ENCODE assay signal across 10 mouse cellular contexts in genomic region chr12:105967806-105968205, GRCm38 (mm10). TPM values are rescaled to one million over a fixed set of nuclear protein-coding genes. Genes with fewer than 3 reads are reported as not detected.
DNase-seq lines count a peak whose midpoint lies in the region; ATAC-seq lines count a peak whose summit lies in the region.
"Had no signal": no experiment of that assay in that cellular context is flagged by ENCODE, and none has a peak within 500 bp of the region (broad histone marks: within the 10 kb centered on the region; RNA-seq: fewer than 3 reads in every experiment).

No protein-coding gene starts in this region.

- DNase-seq in kidney, postnatal 25 days, result no peak
- no peak for DNase-seq in embryonic facial prominence, embryonic 14.5 days (ENCODE audit: low spot score)
- DNase-seq in limb, embryonic 10.5 days (ENCODE audit: low spot score), result no peak
- DNase-seq in neural tube, embryonic 10.5 days (ENCODE audit: extremely low spot score, low spot score), result peak; percentile 37
- DNase-seq in Muller cell, postnatal 12 days (ENCODE audit: inconsistent ontology term), result no peak
- DNase-seq in left cerebral cortex, adult 18-20 months (ENCODE audit: low spot score in 2 of 2), result no peak
- DNase-seq: kidney, adult 8-10 months had no signal

- 11% methylated on average over 18 of the region's 18 CpGs for WGBS in kidney, embryonic 16.5 days
- 6% methylated on average over 18 of the region's 18 CpGs for WGBS in embryonic facial prominence, embryonic 14.5 days
- 11% methylated on average over 18 of the region's 18 CpGs for WGBS in limb, embryonic 10.5 days

- H3K4me2 ChIP-seq in kidney, embryonic 16.5 days (replicated peaks; ENCODE audit: low read depth, low read length), result peak overlapping the region; percentile 46
- H3K4me2 ChIP-seq in embryonic facial prominence, embryonic 14.5 days (ENCODE audit: low read depth, low read length), result peak overlapping the region; percentile 53

- no peak; the same call in 1 of the 2 replicates for ATAC-seq in kidney, embryonic 16.5 days (ENCODE audit: low FRiP score, low TSS enrichment)
- ATAC-seq in embryonic facial prominence, embryonic 14.5 days (ENCODE audit: low read depth), result no peak
- no peak for ATAC-seq in frontal cortex, adult (ENCODE audit: low TSS enrichment)

- H3K4me3 ChIP-seq in kidney, embryonic 16.5 days (ENCODE audit: low read length), result peak overlapping the region; percentile 32
- H3K4me3 ChIP-seq in embryonic facial prominence, embryonic 14.5 days (ENCODE audit: low read depth, low read length), result peak overlapping the region; percentile 23
- peak overlapping the region; percentile 20; the same call in 1 of the 2 replicates for H3K4me3 ChIP-seq in limb, embryonic 10.5 days

- no peak overlapping the region for H3K27ac ChIP-seq in kidney, embryonic 16.5 days (ENCODE audit: low read length)
- no peak overlapping the region for H3K27ac ChIP-seq in embryonic facial prominence, embryonic 14.5 days (replicated peaks; ENCODE audit: low read depth, low read length)
- H3K27ac ChIP-seq in limb, embryonic 10.5 days, result no peak overlapping the region

- H3K36me3 ChIP-seq in kidney, embryonic 16.5 days (ENCODE audit: insufficient read depth, low read length), result no peaks in the 10 kb centered on the region
- H3K36me3 ChIP-seq in embryonic facial prominence, embryonic 14.5 days (ENCODE audit: control insufficient read depth, insufficient read depth, low read length), result no peaks in the 10 kb centered on the region
- no peaks in the 10 kb centered on the region for H3K36me3 ChIP-seq in limb, embryonic 10.5 days
- H3K36me3 ChIP-seq: G1E had no signal

- H3K9ac ChIP-seq in kidney, embryonic 16.5 days (replicated peaks; ENCODE audit: low read length), result peak overlapping the region; percentile 36
- H3K9ac ChIP-seq in embryonic facial prominence, embryonic 14.5 days (ENCODE audit: low read depth, low read length), result peak overlapping the region; percentile 47; the same call in 1 of the 2 replicates

- H3K9me3 ChIP-seq in kidney, embryonic 16.5 days (ENCODE audit: low read length), result no peaks in the 10 kb centered on the region
- no peaks in the 10 kb centered on the region for H3K9me3 ChIP-seq in embryonic facial prominence, embryonic 14.5 days (ENCODE audit: control insufficient read depth, low read length)
- no peaks in the 10 kb centered on the region for H3K9me3 ChIP-seq in limb, embryonic 10.5 days (replicated peaks)

- H3K4me1 ChIP-seq in kidney, embryonic 16.5 days (ENCODE audit: insufficient read depth, low read length), result peaks cover 7% of the 10 kb centered on the region; the same call in 1 of the 2 replicates
- H3K4me1 ChIP-seq in embryonic facial prominence, embryonic 14.5 days (ENCODE audit: control insufficient read depth, insufficient read depth, low read length), result peaks cover 10% of the 10 kb centered on the region; the same call in 1 of the 2 replicates
- H3K4me1 ChIP-seq in limb, embryonic 10.5 days, result peaks cover 19% of the 10 kb centered on the region

- no peaks in the 10 kb centered on the region; the same call in 1 of the 2 replicates for H3K27me3 ChIP-seq in kidney, embryonic 16.5 days (ENCODE audit: insufficient read depth, low read length)
- H3K27me3 ChIP-seq in embryonic facial prominence, embryonic 14.5 days (replicated peaks; ENCODE audit: control insufficient read depth, insufficient read depth, low read length), result no peaks in the 10 kb centered on the region
- H3K27me3 ChIP-seq in limb, embryonic 10.5 days (ENCODE audit: low read depth, poor library complexity, severe bottlenecking), result peaks cover 54% of the 10 kb centered on the region

RNA-seq across cellular contexts. Expression of gene Vrk1, which starts 42.2 kb away (rescaled TPM):
- polyA plus RNA-seq in kidney, embryonic 16.5 days (2015; fragmentation: Nextera tagmentation; extraction: Ambion mirVana), result 67.2 and 67.3 TPM in 2 replicates
- polyA plus RNA-seq in embryonic facial prominence, embryonic 14.5 days (2014; fragmentation: Nextera tagmentation; extraction: Ambion mirVana), result 44.2 and 54.7 TPM in 2 replicates
- polyA plus RNA-seq in limb, embryonic 10.5 days (2016; fragmentation: Nextera tagmentation; extraction: Ambion mirVana), result 114 and 115 TPM in 2 replicates
- 10 to 100 TPM; 14.4 to 16.6 TPM for total RNA-seq in left cerebral cortex, adult 18-20 months (2021)
